Mouse (Mus musculus): ENCODE measurements around the gene Stau1. TPM values are rescaled to one million over a fixed set of nuclear protein-coding genes. Genes with fewer than 3 reads are reported as not detected.

Gene Stau1
- polyA plus RNA-seq, 1 experiment from 2014 or later, result 113 TPM

GRCm38 (mm10) chr2:166977490-166977889, 18.6 kb downstream of the Stau1 start:
- 70% methylated on average over 3 of the region's 3 CpGs for WGBS
- H3K36me3 ChIP-seq, result no peaks in the 10 kb centered on the region
- no peak overlapping the region for H3K27ac ChIP-seq (replicated peaks)
- H3K27me3 ChIP-seq, result no peaks in the 10 kb centered on the region
- no peak overlapping the region for H3K4me2 ChIP-seq
- ATAC-seq (ENCODE audit: low FRiP score, low read depth), result no peak
- no peak overlapping the region for H3K4me3 ChIP-seq
- no peak overlapping the region for H3K9ac ChIP-seq
- H3K4me1 ChIP-seq (replicated peaks), result peaks cover 36% of the 10 kb centered on the region
- no peaks in the 10 kb centered on the region for H3K9me3 ChIP-seq

- no peak for ATAC-seq (ENCODE audit: low FRiP score, low read depth)
- no peaks in the 10 kb centered on the region for H3K36me3 ChIP-seq
- H3K4me1 ChIP-seq (replicated peaks), result peaks cover 36% of the 10 kb centered on the region
- H3K4me3 ChIP-seq, result no peak overlapping the region
- no peaks in the 10 kb centered on the region for H3K27me3 ChIP-seq
- H3K27ac ChIP-seq (replicated peaks), result no peak overlapping the region
- 75% methylated on average over 3 of the region's 3 CpGs for WGBS
- H3K9me3 ChIP-seq, result no peaks in the 10 kb centered on the region
- no peak overlapping the region for H3K9ac ChIP-seq
- H3K4me2 ChIP-seq, result no peak overlapping the region
Measured at GRCm38 (mm10) chr2:166976356-166976755, 19.7 kb downstream of the Stau1 start.

- Histone ChIP-seq H3K4me2 (no peak overlapping the region), H3K9me3 (no peaks in the 10 kb centered on the region), H3K36me3 (no peaks in the 10 kb centered on the region), H3K27ac (replicated peaks) (no peak overlapping the region), H3K27me3 (no peaks in the 10 kb centered on the region), H3K4me3 (no peak overlapping the region), H3K9ac (no peak overlapping the region), H3K4me1 (replicated peaks) (peaks cover 36% of the 10 kb centered on the region)
- no peak for ATAC-seq (ENCODE audit: low FRiP score, low read depth)
- 74% methylated on average over 6 of the region's 6 CpGs for WGBS
Measured at GRCm38 (mm10) chr2:166974177-166974872, 21.8 kb downstream of the Stau1 start.

GRCm38 (mm10) chr2:166973153-166973552, 22.9 kb downstream of the Stau1 start:
- ATAC-seq (ENCODE audit: low FRiP score, low read depth), result no peak
- no peak overlapping the region for H3K9ac ChIP-seq
- H3K36me3 ChIP-seq, result no peaks in the 10 kb centered on the region
- H3K27ac ChIP-seq (replicated peaks), result no peak overlapping the region
- no peak overlapping the region for H3K4me2 ChIP-seq
- H3K4me1 ChIP-seq (replicated peaks), result peaks cover 36% of the 10 kb centered on the region
- WGBS, result 69% methylated on average over 1 of the region's 1 CpGs
- no peaks in the 10 kb centered on the region for H3K27me3 ChIP-seq
- H3K9me3 ChIP-seq, result no peaks in the 10 kb centered on the region
- no peak overlapping the region for H3K4me3 ChIP-seq

GRCm38 (mm10) chr2:166964773-166965172, 31.3 kb downstream of the Stau1 start:
- WGBS, result 92% methylated on average over 2 of the region's 2 CpGs
- Histone ChIP-seq H3K27me3 (no peaks in the 10 kb centered on the region), H3K9me3 (no peaks in the 10 kb centered on the region), H3K4me3 (no peak overlapping the region), H3K4me1 (replicated peaks) (no peaks in the 10 kb centered on the region), H3K9ac (no peak overlapping the region), H3K36me3 (peaks cover 5% of the 10 kb centered on the region; the same call in 1 of the 2 replicates), H3K27ac (replicated peaks) (no peak overlapping the region), H3K4me2 (no peak overlapping the region)
- ATAC-seq (ENCODE audit: low FRiP score, low read depth), result no peak

GRCm38 (mm10) chr2:166963257-166963656, 32.8 kb downstream of the Stau1 start:
- no peaks in the 10 kb centered on the region for H3K9me3 ChIP-seq
- H3K4me3 ChIP-seq, result no peak overlapping the region
- H3K36me3 ChIP-seq, result peaks cover 13% of the 10 kb centered on the region
- H3K9ac ChIP-seq, result no peak overlapping the region
- 89% methylated on average over 8 of the region's 8 CpGs for WGBS
- H3K4me1 ChIP-seq (replicated peaks), result no peaks in the 10 kb centered on the region
- ATAC-seq (ENCODE audit: low FRiP score, low read depth), result no peak
- no peak overlapping the region for H3K4me2 ChIP-seq
- H3K27me3 ChIP-seq, result no peaks in the 10 kb centered on the region
- no peak overlapping the region for H3K27ac ChIP-seq (replicated peaks)

GRCm38 (mm10) chr2:166960648-166961330, 35.3 kb downstream of the Stau1 start:
- H3K36me3 ChIP-seq, result peaks cover 23% of the 10 kb centered on the region
- H3K4me2 ChIP-seq, result no peak overlapping the region
- H3K27me3 ChIP-seq, result no peaks in the 10 kb centered on the region
- no peak for ATAC-seq (ENCODE audit: low FRiP score, low read depth)
- no peaks in the 10 kb centered on the region for H3K4me1 ChIP-seq (replicated peaks)
- 87% methylated on average over 8 of the region's 8 CpGs for WGBS
- no peaks in the 10 kb centered on the region for H3K9me3 ChIP-seq
- no peak overlapping the region for H3K27ac ChIP-seq (replicated peaks)
- H3K9ac ChIP-seq, result no peak overlapping the region
- no peak overlapping the region for H3K4me3 ChIP-seq

- H3K27me3 ChIP-seq, result no peaks in the 10 kb centered on the region
- no peak overlapping the region for H3K27ac ChIP-seq (replicated peaks)
- H3K4me1 ChIP-seq (replicated peaks), result no peaks in the 10 kb centered on the region
- no peak overlapping the region for H3K9ac ChIP-seq
- H3K4me3 ChIP-seq, result no peak overlapping the region
- 59% methylated on average over 7 of the region's 7 CpGs for WGBS
- peaks cover 48% of the 10 kb centered on the region for H3K36me3 ChIP-seq
- no peaks in the 10 kb centered on the region for H3K9me3 ChIP-seq
- no peak for ATAC-seq (ENCODE audit: low FRiP score, low read depth)
- no peak overlapping the region for H3K4me2 ChIP-seq
Measured at GRCm38 (mm10) chr2:166956805-166957204, 39.3 kb downstream of the Stau1 start.

GRCm38 (mm10) chr2:166952151-166952550, 43.9 kb downstream of the Stau1 start:
- no peaks in the 10 kb centered on the region for H3K9me3 ChIP-seq
- no peak overlapping the region for H3K9ac ChIP-seq
- H3K4me1 ChIP-seq (replicated peaks), result 0 out of 2 replicates have a peak, but pooled peaks cover 4% of the 10 kb centered on the region
- 82% methylated on average over 6 of the region's 6 CpGs for WGBS
- no peak overlapping the region for H3K4me3 ChIP-seq
- no peak for ATAC-seq (ENCODE audit: low FRiP score, low read depth)
- H3K36me3 ChIP-seq, result peaks cover 69% of the 10 kb centered on the region
- H3K4me2 ChIP-seq, result no peak overlapping the region
- no peaks in the 10 kb centered on the region for H3K27me3 ChIP-seq
- no peak overlapping the region for H3K27ac ChIP-seq (replicated peaks)

- no peak overlapping the region for H3K4me2 ChIP-seq
- no peak overlapping the region for H3K4me3 ChIP-seq
- ATAC-seq (ENCODE audit: low FRiP score, low read depth), result no peak
- no peak overlapping the region for H3K9ac ChIP-seq
- H3K27me3 ChIP-seq, result no peaks in the 10 kb centered on the region
- 0 out of 2 replicates have a peak, but pooled peaks cover 4% of the 10 kb centered on the region for H3K4me1 ChIP-seq (replicated peaks)
- WGBS, result 74% methylated on average over 14 of the region's 14 CpGs
- peaks cover 77% of the 10 kb centered on the region for H3K36me3 ChIP-seq
- no peak overlapping the region for H3K27ac ChIP-seq (replicated peaks)
- H3K9me3 ChIP-seq, result no peaks in the 10 kb centered on the region
Measured at GRCm38 (mm10) chr2:166950853-166951648, 45.0 kb downstream of the Stau1 start.

GRCm38 (mm10) chr2:166948936-166949335, 47.2 kb downstream of the Stau1 start:
- Histone ChIP-seq H3K4me1 (replicated peaks) (0 out of 2 replicates have a peak, but pooled peaks cover 4% of the 10 kb centered on the region), H3K4me3 (no peak overlapping the region), H3K27me3 (no peaks in the 10 kb centered on the region), H3K4me2 (no peak overlapping the region), H3K9me3 (no peaks in the 10 kb centered on the region), H3K27ac (replicated peaks) (no peak overlapping the region), H3K9ac (no peak overlapping the region), H3K36me3 (peaks cover 85% of the 10 kb centered on the region)
- 92% methylated on average over 10 of the region's 10 CpGs for WGBS
- no peak for ATAC-seq (ENCODE audit: low FRiP score, low read depth)

- no peak overlapping the region for H3K27ac ChIP-seq (replicated peaks)
- H3K4me1 ChIP-seq (replicated peaks), result 0 out of 2 replicates have a peak, but pooled peaks cover 4% of the 10 kb centered on the region
- ATAC-seq (ENCODE audit: low FRiP score, low read depth), result no peak
- 59% methylated on average over 1 of the region's 1 CpGs for whole genome bisulfite sequencing
- no peak overlapping the region for H3K9ac ChIP-seq
- H3K27me3 ChIP-seq, result no peaks in the 10 kb centered on the region
- no peak overlapping the region for H3K4me3 ChIP-seq
- peaks cover 88% of the 10 kb centered on the region for H3K36me3 ChIP-seq
- H3K4me2 ChIP-seq, result no peak overlapping the region
- no peaks in the 10 kb centered on the region for H3K9me3 ChIP-seq
Measured at GRCm38 (mm10) chr2:166948246-166948645, 47.9 kb downstream of the Stau1 start.
